Mouse (Mus musculus): Measurements from ENCODE around the gene Ahsa1. TPM values are rescaled to one million over a fixed set of nuclear protein-coding genes. Genes with fewer than 3 reads are reported as not detected.

Ahsa1 gene
- polyA plus RNA-seq, 1 experiment from 2014 or later, result 213 TPM

- ATAC-seq (ENCODE audit: low FRiP score), result no peak
- Histone ChIP-seq H3K9ac (replicated peaks) (no peak overlapping the region), H3K4me1 (no peaks in the 10 kb centered on the region), H3K27ac (replicated peaks) (no peak overlapping the region), H3K36me3 (0 out of 2 replicates have a peak, but pooled peaks cover 5% of the 10 kb centered on the region), H3K27me3 (replicated peaks) (no peaks in the 10 kb centered on the region), H3K9me3 (replicated peaks) (no peaks in the 10 kb centered on the region), H3K4me2 (no peak overlapping the region), H3K4me3 (replicated peaks) (no peak overlapping the region)
- WGBS, result 43% methylated on average over 1 of the region's 1 CpGs
Observed at GRCm38 (mm10) chr12:87317951-87318350, 51.7 kb downstream of the Ahsa1 start.

DNA sequence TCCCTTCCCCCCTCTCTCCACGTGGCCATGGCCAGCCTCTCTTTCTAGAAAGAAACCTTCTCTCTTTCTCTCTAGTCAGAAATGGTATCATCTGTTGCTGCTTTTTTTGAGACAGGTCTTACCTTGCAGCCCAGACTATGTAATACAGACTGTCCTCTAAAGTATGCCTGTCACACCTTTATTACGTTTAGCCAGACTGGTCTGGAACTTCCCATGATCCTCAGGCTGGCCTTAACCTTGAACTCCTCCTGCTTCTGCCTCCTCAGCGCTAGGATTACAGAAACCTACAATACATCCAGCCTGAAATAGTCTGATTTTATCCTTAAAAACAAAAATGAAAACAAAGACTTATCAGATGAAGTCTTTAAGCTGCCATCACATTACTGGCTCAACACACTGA is 53.0 kb downstream of the Ahsa1 start:
- H3K4me3 ChIP-seq (replicated peaks), result no peak overlapping the region
- H3K9me3 ChIP-seq (replicated peaks), result no peaks in the 10 kb centered on the region
- ATAC-seq (ENCODE audit: low FRiP score), result no peak
- H3K9ac ChIP-seq (replicated peaks), result no peak overlapping the region
- H3K4me2 ChIP-seq, result no peak overlapping the region
- H3K27ac ChIP-seq (replicated peaks), result no peak overlapping the region
- H3K36me3 ChIP-seq, result peaks cover 5% of the 10 kb centered on the region; the same call in 1 of the 2 replicates
- 90% methylated on average over 3 of the region's 3 CpGs for WGBS
- H3K4me1 ChIP-seq, result no peaks in the 10 kb centered on the region
- no peaks in the 10 kb centered on the region for H3K27me3 ChIP-seq (replicated peaks)

Small RNA genes lying within 50 kb of the gene (microRNA-seq; reads per million reads assigned to microRNA genes)
- gene Gm47293, result not detected

Other genes starting within 250 kb of the Ahsa1 start
- gene Tmem63c, start 245.1 kb upstream of the Ahsa1 start, polyA plus RNA-seq (2015; fragmentation: Nextera tagmentation; extraction: Ambion mirVana), result 10.8 and 12.3 TPM in 2 replicates
- 3.1 and 4.1 TPM in 2 replicates for gene Ngb, start 163.9 kb upstream of the Ahsa1 start, polyA plus RNA-seq (2015; fragmentation: Nextera tagmentation; extraction: Ambion mirVana)
- 25.1 and 28.4 TPM in 2 replicates for gene Gstz1, start 119.3 kb upstream of the Ahsa1 start, polyA plus RNA-seq (2015; fragmentation: Nextera tagmentation; extraction: Ambion mirVana)
- gene Pomt2, start 118.5 kb upstream of the Ahsa1 start, polyA plus RNA-seq (2015; fragmentation: Nextera tagmentation; extraction: Ambion mirVana), result 13.4 and 13.8 TPM in 2 replicates
- 2.5 TPM in 2 replicates for gene Samd15, start 66.8 kb upstream of the Ahsa1 start, polyA plus RNA-seq (2015; fragmentation: Nextera tagmentation; extraction: Ambion mirVana)
- 4.4 and 4.6 TPM in 2 replicates for gene Tmed8, start 66.0 kb upstream of the Ahsa1 start, polyA plus RNA-seq (2015; fragmentation: Nextera tagmentation; extraction: Ambion mirVana)
- gene Noxred1, start 27.7 kb upstream of the Ahsa1 start, polyA plus RNA-seq (2015; fragmentation: Nextera tagmentation; extraction: Ambion mirVana), result 1.0 and 1.5 TPM in 2 replicates
- gene Vipas39, start 223 bp upstream of the Ahsa1 start, polyA plus RNA-seq (2015; fragmentation: Nextera tagmentation; extraction: Ambion mirVana), result 49.3 and 51.2 TPM in 2 replicates
- 0.96 and 1.2 TPM in 2 replicates for gene Ism2, start 33.2 kb downstream of the Ahsa1 start, polyA plus RNA-seq (2015; fragmentation: Nextera tagmentation; extraction: Ambion mirVana)
- 64.6 and 74.8 TPM in 2 replicates for gene Sptlc2, start 121.9 kb downstream of the Ahsa1 start, polyA plus RNA-seq (2015; fragmentation: Nextera tagmentation; extraction: Ambion mirVana)
- gene Slirp, start 177.4 kb downstream of the Ahsa1 start, polyA plus RNA-seq (2015; fragmentation: Nextera tagmentation; extraction: Ambion mirVana), result 246 and 286 TPM in 2 replicates
- 41.5 and 42.9 TPM in 2 replicates for gene Alkbh1, start 177.5 kb downstream of the Ahsa1 start, polyA plus RNA-seq (2015; fragmentation: Nextera tagmentation; extraction: Ambion mirVana)
- gene Snw1, start 205.8 kb downstream of the Ahsa1 start, polyA plus RNA-seq (2015; fragmentation: Nextera tagmentation; extraction: Ambion mirVana), result 96.2 and 107 TPM in 2 replicates
- gene Gm5788, start 228.2 kb downstream of the Ahsa1 start, polyA plus RNA-seq (2015; fragmentation: Nextera tagmentation; extraction: Ambion mirVana), result not detected in 2 replicates
- not detected in 2 replicates for gene Gm8300, start 247.8 kb downstream of the Ahsa1 start, polyA plus RNA-seq (2015; fragmentation: Nextera tagmentation; extraction: Ambion mirVana)